Mouse (Mus musculus) forebrain, embryonic 14.5 days (tissue): ENCODE measurements around the gene Ivd. TPM values are rescaled to one million over a fixed set of nuclear protein-coding genes. Genes with fewer than 3 reads are reported as not detected.

ENCODE experiments used
- ATAC-seq: fragments of 200-750 bp; cut with Nextera tagmentation; 2 replicates; pipeline ENCODE4 v1.8.0; 2017; ENCODE audit warnings: mild to moderate bottlenecking, moderate library complexity
- DNase-seq: peaks from one replicate; pipeline ENCODE4 v3.0.0-alpha.2; 2015; ENCODE audit warnings: low spot score
- H3K27ac ChIP-seq: fragments of 300-500 bp; sonication (generic); 2 replicates; pipeline ENCODE4 v1.5.1; 2014; ENCODE audit warnings: low read depth, mild to moderate bottlenecking, control low read depth, low read length, moderate library complexity
- H3K27me3 ChIP-seq: fragments of 300-500 bp; sonication (generic); replicated peaks from 2 replicates; pipeline ENCODE4 v1.6.1; 2014; ENCODE audit warnings: low read length, control low read depth, mixed read lengths; ENCODE audit not compliant: control insufficient read depth, insufficient read depth
- H3K36me3 ChIP-seq: fragments of 300-500 bp; sonication (generic); 2 replicates; pipeline ENCODE4 v1.6.1; 2014; ENCODE audit warnings: low read length, control low read depth; ENCODE audit not compliant: control insufficient read depth, insufficient read depth
- H3K4me1 ChIP-seq: fragments of 300-500 bp; sonication (generic); 2 replicates; pipeline ENCODE4 v1.6.1; 2014; ENCODE audit warnings: antibody characterized with exemption, low read length, control low read depth; ENCODE audit not compliant: control insufficient read depth, insufficient read depth
- H3K4me2 ChIP-seq: fragments of 300-500 bp; sonication (generic); 2 replicates; pipeline ENCODE4 v1.6.1; 2014; ENCODE audit warnings: mild to moderate bottlenecking, control low read depth, low read length
- H3K4me3 ChIP-seq: fragments of 300-500 bp; sonication (generic); 2 replicates; pipeline ENCODE4 v1.5.1; 2014; ENCODE audit warnings: low read depth, low read length, control low read depth
- H3K9ac ChIP-seq: fragments of 300-500 bp; sonication (generic); 2 replicates; pipeline ENCODE4 v1.6.1; 2014; ENCODE audit warnings: mild to moderate bottlenecking, low read length, control low read depth, moderate library complexity
- H3K9me3 ChIP-seq: fragments of 300-500 bp; sonication (generic); replicated peaks from 2 replicates; pipeline ENCODE4 v1.6.1; 2016; ENCODE audit warnings: low read length, control low read depth, mixed read lengths; ENCODE audit not compliant: control insufficient read depth
- WGBS: fragments of 180-500 bp; shearing (Covaris S2); extraction: QIAGEN DNeasy Blood & Tissue Kit; methylation state at CpG from one replicate; pipeline ENCODE4 v1.1.7; 2014; 5-methylcytosine and 5-hydroxymethylcytosine counted together
- polyA plus RNA-seq: library from polyadenylated mRNA; unstranded; fragments of >200 nt; fragmentation: Nextera tagmentation; extraction: Ambion mirVana; gene quantifications from 2 replicates; pipeline ENCODE4 v1.2.1, GENCODE M21; 2014

The Ivd gene
- polyA plus RNA-seq, 1 experiment from 2014 or later, result 45.1 TPM

- no peaks in the 10 kb centered on the region for H3K9me3 ChIP-seq
- no peaks in the 10 kb centered on the region for H3K36me3 ChIP-seq
- no peak overlapping the region for H3K9ac ChIP-seq
- 0 out of 2 replicates have a peak, but pooled peaks cover 7% of the 10 kb centered on the region for H3K27me3 ChIP-seq
- DNase-seq (no peak), ATAC-seq (no peak)
- WGBS, result 32% methylated on average over 14 of the region's 14 CpGs
- no peak overlapping the region for H3K4me3 ChIP-seq
- H3K4me1 ChIP-seq, result no peaks in the 10 kb centered on the region
- H3K27ac ChIP-seq, result no peak overlapping the region
- H3K4me2 ChIP-seq, result no peak overlapping the region
Measured at GRCm38 (mm10) chr2:118887845-118888548, 26.2 kb downstream of the Ivd start.

DNA sequence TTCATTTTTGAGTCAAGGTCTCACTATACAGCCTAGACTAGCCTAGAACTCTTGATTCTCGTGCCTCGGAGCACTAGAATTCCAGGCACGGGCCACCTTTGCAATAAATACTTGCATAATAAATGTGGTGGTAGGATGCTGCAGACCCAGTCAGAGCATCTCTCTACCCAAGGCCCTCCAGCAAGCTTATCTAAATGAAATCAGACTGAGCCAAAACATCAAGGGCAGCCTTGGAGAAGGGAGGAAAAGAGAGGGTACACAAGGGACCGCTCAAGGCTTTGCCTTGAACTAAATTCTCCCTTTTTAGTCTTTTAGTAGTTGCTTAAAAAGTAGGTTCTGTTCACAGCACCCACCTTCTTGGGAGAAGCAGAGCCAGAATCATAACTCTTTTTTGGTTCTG, 29.4 kb downstream of the Ivd start:
- DNase-seq, result no peak
- Histone ChIP-seq H3K36me3 (no peaks in the 10 kb centered on the region), H3K4me3 (no peak overlapping the region), H3K9me3 (no peaks in the 10 kb centered on the region), H3K4me2 (no peak overlapping the region), H3K27me3 (peaks cover 26% of the 10 kb centered on the region), H3K9ac (no peak overlapping the region), H3K4me1 (no peaks in the 10 kb centered on the region), H3K27ac (no peak overlapping the region)
- no peak for ATAC-seq
- WGBS, result 92% methylated on average over 4 of the region's 4 CpGs

- under 1% methylated on average over 38 of the region's 38 CpGs for WGBS
- Histone ChIP-seq H3K4me1 (peaks cover 20% of the 10 kb centered on the region), H3K9ac (peak overlapping the region; percentile 54), H3K27ac (no peak overlapping the region), H3K4me2 (peak overlapping the region; percentile 77), H3K4me3 (peak overlapping the region; percentile 34), H3K27me3 (peaks cover 60% of the 10 kb centered on the region), H3K9me3 (no peaks in the 10 kb centered on the region), H3K36me3 (no peaks in the 10 kb centered on the region)
- ATAC-seq (no peak), DNase-seq (peak; percentile 47)
Measured at GRCm38 (mm10) chr2:118895990-118896913, 34.5 kb downstream of the Ivd start.

- H3K9ac ChIP-seq, result peak overlapping the region; percentile 54
- ATAC-seq (no peak), DNase-seq (no peak)
- peak overlapping the region; percentile 77 for H3K4me2 ChIP-seq
- H3K36me3 ChIP-seq, result no peaks in the 10 kb centered on the region
- peaks cover 60% of the 10 kb centered on the region for H3K27me3 ChIP-seq
- H3K27ac ChIP-seq, result no peak overlapping the region
- H3K4me1 ChIP-seq, result peaks cover 20% of the 10 kb centered on the region
- WGBS, result 1% methylated on average over 13 of the region's 13 CpGs
- no peaks in the 10 kb centered on the region for H3K9me3 ChIP-seq
- H3K4me3 ChIP-seq, result peak overlapping the region; percentile 34
Measured at GRCm38 (mm10) chr2:118896914-118897291, 35.1 kb downstream of the Ivd start.

DNA sequence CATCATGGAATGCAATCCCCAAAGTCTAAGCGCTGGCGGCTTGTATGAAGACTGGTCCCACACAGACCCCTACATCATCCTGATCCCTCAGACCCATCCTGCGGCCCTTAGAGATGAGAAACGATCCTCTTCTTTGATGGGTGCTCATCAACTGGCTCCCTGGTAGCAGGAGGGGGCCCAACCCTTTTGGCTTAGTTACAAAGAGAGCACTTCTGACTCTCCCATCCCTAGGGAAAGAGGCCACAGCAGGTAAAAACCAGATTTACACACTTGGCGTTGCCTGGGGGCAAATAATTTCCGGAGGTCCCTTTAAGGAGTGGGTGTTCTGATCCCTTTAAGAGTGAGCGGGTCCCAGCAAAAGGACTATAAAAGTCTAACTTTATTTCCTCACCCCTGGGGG, 35.6 kb downstream of the Ivd start:
- under 1% methylated on average over 7 of the region's 7 CpGs for WGBS
- Histone ChIP-seq H3K36me3 (no peaks in the 10 kb centered on the region), H3K9ac (peak overlapping the region; percentile 54; the same call in 1 of the 2 replicates)

GRCm38 (mm10) chr2:118897808-118898207, 36.1 kb downstream of the Ivd start:
- H3K27ac ChIP-seq, result no peak overlapping the region
- H3K27me3 ChIP-seq, result peaks cover 60% of the 10 kb centered on the region
- H3K4me3 ChIP-seq, result no peak overlapping the region
- WGBS, result under 1% methylated on average over 11 of the region's 11 CpGs
- H3K9ac ChIP-seq, result no peak overlapping the region
- no peaks in the 10 kb centered on the region for H3K36me3 ChIP-seq
- H3K4me2 ChIP-seq, result 0 out of 2 replicates have a peak overlapping the region, but pooled peaks have one; percentile 77
- DNase-seq (no peak), ATAC-seq (no peak)
- no peaks in the 10 kb centered on the region for H3K9me3 ChIP-seq
- H3K4me1 ChIP-seq, result peaks cover 21% of the 10 kb centered on the region

More for the DNA sequence above, 35.6 kb downstream of the Ivd start:
- H3K9me3 ChIP-seq, result no peaks in the 10 kb centered on the region
- no peak for ATAC-seq
- H3K4me1 ChIP-seq, result peaks cover 20% of the 10 kb centered on the region
- DNase-seq, result no peak
- H3K4me2 ChIP-seq, result peak overlapping the region; percentile 77
- peaks cover 60% of the 10 kb centered on the region for H3K27me3 ChIP-seq
- no peak overlapping the region for H3K27ac ChIP-seq
- H3K4me3 ChIP-seq, result peak overlapping the region; percentile 34

- Histone ChIP-seq H3K4me2 (no peak overlapping the region), H3K36me3 (no peaks in the 10 kb centered on the region), H3K27me3 (peaks cover 60% of the 10 kb centered on the region), H3K9me3 (no peaks in the 10 kb centered on the region), H3K27ac (no peak overlapping the region), H3K4me3 (no peak overlapping the region), H3K4me1 (peaks cover 31% of the 10 kb centered on the region), H3K9ac (no peak overlapping the region)
- ATAC-seq (no peak), DNase-seq (no peak)
- WGBS, result 0% methylated on average over 4 of the region's 4 CpGs
Measured at GRCm38 (mm10) chr2:118898771-118899170, 37.0 kb downstream of the Ivd start.

DNA sequence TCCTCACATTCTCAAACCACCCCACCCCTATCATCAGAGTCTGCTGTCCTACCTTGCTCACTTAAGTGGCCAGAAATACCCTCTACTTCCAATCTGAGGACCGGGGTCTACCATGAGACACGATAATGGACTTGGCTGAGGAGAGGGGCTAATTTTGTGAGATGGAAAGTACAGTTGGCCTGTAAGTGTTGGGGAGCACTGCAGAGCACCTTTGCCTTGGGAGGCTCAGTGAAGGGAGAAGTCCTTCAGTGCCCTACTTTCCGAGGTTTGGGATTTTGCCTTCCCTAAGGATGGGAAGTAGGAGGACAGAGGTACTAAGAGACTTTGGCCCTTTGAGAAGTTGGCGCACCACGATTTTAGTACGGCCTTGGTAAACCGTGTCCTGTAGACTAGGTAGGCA, 37.6 kb downstream of the Ivd start:
- no peak overlapping the region for H3K27ac ChIP-seq
- no peaks in the 10 kb centered on the region for H3K36me3 ChIP-seq
- no peak overlapping the region for H3K4me2 ChIP-seq
- no peak overlapping the region for H3K4me3 ChIP-seq
- no peak for DNase-seq
- no peak for ATAC-seq
- WGBS, result 10% methylated on average over 7 of the region's 7 CpGs
- no peaks in the 10 kb centered on the region for H3K9me3 ChIP-seq
- H3K4me1 ChIP-seq, result peaks cover 36% of the 10 kb centered on the region
- no peak overlapping the region for H3K9ac ChIP-seq
- peaks cover 60% of the 10 kb centered on the region for H3K27me3 ChIP-seq
